ENCODE assay signal across 8 mouse cellular contexts in the genomic region with DNA sequence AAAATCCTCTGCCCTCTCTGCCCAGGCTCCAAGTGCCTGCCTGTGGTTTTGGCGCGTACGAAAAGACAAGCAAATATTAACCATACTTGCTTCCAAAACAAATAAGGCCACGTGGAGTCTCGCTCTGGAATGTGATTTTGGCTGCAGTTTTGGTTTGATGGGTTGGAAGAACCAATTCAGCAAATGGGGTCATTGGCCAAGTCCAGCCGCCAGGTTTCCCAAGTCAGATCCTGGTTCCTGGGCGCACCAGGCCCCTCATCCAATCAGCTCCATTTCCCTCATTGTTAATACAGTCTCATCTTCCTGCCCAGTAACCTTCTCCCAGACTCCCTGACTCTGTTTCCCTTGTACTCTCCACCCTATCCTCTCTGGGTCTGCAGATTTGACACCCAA. TPM values are rescaled to one million over a fixed set of nuclear protein-coding genes. Genes with fewer than 3 reads are reported as not detected.
A peak's percentile ranks its signal among the peaks of the same experiment; 100 is the strongest.
DNase-seq lines count a peak whose midpoint lies in the region; ATAC-seq lines count a peak whose summit lies in the region.

No protein-coding gene starts in this region.

- peak overlapping the region; percentile 91 for H3K4me3 ChIP-seq in forebrain, embryonic 16.5 days (replicated peaks; ENCODE audit: low read length)

- H3K9ac ChIP-seq in forebrain, embryonic 16.5 days (replicated peaks; ENCODE audit: low read depth, low read length): peak overlapping the region; percentile 100

- H3K4me2 ChIP-seq in forebrain, embryonic 16.5 days (ENCODE audit: low read length): peak overlapping the region; percentile 84

- peak; percentile 41 for DNase-seq in embryo, embryonic 10 days (ENCODE audit: low spot score)
- DNase-seq in embryo, embryonic 9.5 days (ENCODE audit: extremely low spot score): no peak
- DNase-seq in adrenal gland, postnatal 25 days: peak; percentile 33
- DNase-seq in kidney, adult 8-10 months: peak; percentile 85 to 88
- peak; percentile 47 for DNase-seq in lung, postnatal 10 days
- DNase-seq in thymus, postnatal 4 days: no peak
- no peak for DNase-seq in spleen, postnatal 36 days (ENCODE audit: low spot score in 2 of 2)

- peak; percentile 25; the same call in 1 of the 2 replicates for ATAC-seq in forebrain, embryonic 16.5 days

- H3K36me3 ChIP-seq in forebrain, embryonic 16.5 days (ENCODE audit: control insufficient read depth, insufficient read depth): no peaks in the 10 kb centered on the region

- H3K4me1 ChIP-seq in forebrain, embryonic 16.5 days (replicated peaks; ENCODE audit: control insufficient read depth, insufficient read depth, low read length): peaks cover 21% of the 10 kb centered on the region

- H3K9me3 ChIP-seq in forebrain, embryonic 16.5 days (ENCODE audit: control insufficient read depth, low read length): no peaks in the 10 kb centered on the region

- 41% methylated on average over 7 of the region's 7 CpGs for WGBS in forebrain, embryonic 16.5 days

- H3K27ac ChIP-seq in forebrain, embryonic 16.5 days (ENCODE audit: low read length): no peak overlapping the region

- no peaks in the 10 kb centered on the region for H3K27me3 ChIP-seq in forebrain, embryonic 16.5 days (replicated peaks; ENCODE audit: control insufficient read depth, insufficient read depth, low read length)

RNA-seq across cellular contexts. Expression of gene Ttc7b, which starts 0.9 kb away (rescaled TPM):
- 72.3 and 92.8 TPM in 2 replicates for total RNA-seq in adrenal gland, postnatal 25 days (2021)
- 5.4 and 7.4 TPM in 2 replicates for polyA plus RNA-seq in forebrain, embryonic 16.5 days (2015; fragmentation: Nextera tagmentation; extraction: Ambion mirVana)

Comparison
In these comparisons a context has a peak if more than half of its experiments do, and no peak if none do; other contexts are left out.
1. DNase-seq: peak in embryo, embryonic 10 days (single experiment), adrenal gland, postnatal 25 days (single experiment), kidney, adult 8-10 months (2 of 2) and lung, postnatal 10 days (single experiment); none in embryo, embryonic 9.5 days (single experiment), thymus, postnatal 4 days (single experiment) and spleen, postnatal 36 days (0 of 2).